Mouse (Mus musculus) limb, embryonic 14.5 days (tissue): Measurements from ENCODE around the gene Dock3. TPM values are rescaled to one million over a fixed set of nuclear protein-coding genes. Genes with fewer than 3 reads are reported as not detected.

Source experiments
- ATAC-seq: fragments of 200-750 bp; cut with Nextera tagmentation; 2 replicates; pipeline ENCODE4 v1.8.0; 2017; ENCODE audit warnings: low read depth, moderate number of reproducible peaks, moderate TSS enrichment; ENCODE audit not compliant: low FRiP score
- DNase-seq: peaks from one replicate; pipeline ENCODE4 v3.0.0-alpha.2; 2015; ENCODE audit warnings: low spot score
- H3K27ac ChIP-seq: fragments of 300-500 bp; sonication (generic); replicated peaks from 2 replicates; pipeline ENCODE4 v1.5.1; 2014; ENCODE audit warnings: low read depth, mild to moderate bottlenecking, low read length, moderate library complexity, mixed read lengths
- H3K27me3 ChIP-seq: fragments of 300-500 bp; sonication (generic); 2 replicates; pipeline ENCODE4 v1.6.1; 2014; ENCODE audit warnings: low read length, mixed read lengths; ENCODE audit not compliant: control insufficient read depth, insufficient read depth
- H3K36me3 ChIP-seq: fragments of 300-500 bp; sonication (generic); 2 replicates; pipeline ENCODE4 v1.6.1; 2014; ENCODE audit warnings: mild to moderate bottlenecking, low read length, moderate library complexity, mixed read lengths; ENCODE audit not compliant: control insufficient read depth, insufficient read depth
- H3K4me1 ChIP-seq: fragments of 300-500 bp; sonication (generic); 2 replicates; pipeline ENCODE4 v1.6.1; 2014; ENCODE audit warnings: antibody characterized with exemption, low read length, mixed read lengths; ENCODE audit not compliant: control insufficient read depth, insufficient read depth
- H3K4me2 ChIP-seq: fragments of 300-500 bp; sonication (generic); replicated peaks from 2 replicates; pipeline ENCODE4 v1.6.1; 2014; ENCODE audit warnings: low read depth, mild to moderate bottlenecking, low read length, moderate library complexity; ENCODE audit not compliant: severe bottlenecking
- H3K4me3 ChIP-seq: fragments of 300-500 bp; sonication (generic); replicated peaks from 2 replicates; pipeline ENCODE4 v1.5.1; 2014; ENCODE audit warnings: low read length
- H3K9ac ChIP-seq: fragments of 300-500 bp; sonication (generic); 2 replicates; pipeline ENCODE4 v1.6.1; 2014; ENCODE audit warnings: mild to moderate bottlenecking, low read depth, low read length, moderate library complexity; ENCODE audit not compliant: severe bottlenecking
- H3K9me3 ChIP-seq: fragments of 300-500 bp; sonication (generic); 2 replicates; pipeline ENCODE4 v1.6.1; 2016; ENCODE audit warnings: low read length; ENCODE audit not compliant: control insufficient read depth
- POLR2A ChIP-seq: fragments of 200-500 bp; IDR thresholded peaks from 2 replicates; pipeline ENCODE4 v1.8.0; 2012; ENCODE audit warnings: inconsistent platforms, mild to moderate bottlenecking, moderate library complexity, borderline replicate concordance; ENCODE audit not compliant: insufficient read depth, insufficient read length; ENCODE audit errors: extremely low read depth
- WGBS: fragments of 180-500 bp; shearing (Covaris S2); extraction: QIAGEN DNeasy Blood & Tissue Kit; methylation state at CpG from one replicate; pipeline ENCODE4 v1.1.7; 2014; 5-methylcytosine and 5-hydroxymethylcytosine counted together
- polyA plus RNA-seq, 2 experiments: library from polyadenylated mRNA; depleted of rRNA in 1 of 2; stranded (reverse) in 1 of 2; unstranded in 1 of 2; fragments of >200 nt; fragmentation: Nextera tagmentation in 1 of 2; extraction: Ambion mirVana in 1 of 2; gene quantifications; 2 replicates each; pipeline versions ENCODE4 v1.2.1 to v1.2.3; 2012 to 2014

Dock3 gene
- polyA plus RNA-seq, 2 experiments, result 1.2 to 1.3 TPM

- DNase-seq (no peak), ATAC-seq (no peak)
- no peak overlapping the region for H3K9ac ChIP-seq
- H3K4me3 ChIP-seq, result no peak overlapping the region
- H3K4me2 ChIP-seq, result no peak overlapping the region
- H3K36me3 ChIP-seq, result peaks cover 43% of the 10 kb centered on the region
- H3K27ac ChIP-seq, result no peak overlapping the region
- 76% methylated on average over 9 of the region's 9 CpGs for WGBS
- TF ChIP-seq POLR2A, result no peak
- no peaks in the 10 kb centered on the region for H3K27me3 ChIP-seq
- no peaks in the 10 kb centered on the region for H3K9me3 ChIP-seq
- peaks cover 24% of the 10 kb centered on the region for H3K4me1 ChIP-seq
These were observed 342.4 kb downstream of the Dock3 start for GRCm38 (mm10) chr9:106889321-106889720.

DNA sequence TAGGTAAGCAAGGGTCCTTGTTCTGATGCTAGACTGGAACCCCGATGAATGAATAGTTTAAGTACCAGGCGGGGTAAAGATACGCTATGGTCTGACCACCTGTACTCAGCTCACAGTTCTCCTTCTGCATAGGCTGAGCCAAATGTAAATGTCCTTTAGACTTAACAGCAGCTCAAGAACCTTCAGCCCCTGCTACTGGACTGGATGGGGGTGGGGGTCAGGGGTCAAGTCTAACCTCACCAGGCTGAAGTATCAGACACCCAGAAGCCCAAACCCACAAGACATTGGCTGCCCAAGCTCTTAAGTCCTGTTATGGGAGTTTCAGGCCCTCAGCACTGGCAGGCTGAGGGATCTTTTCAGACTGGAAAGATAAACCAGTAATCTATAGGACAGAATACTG, 343.4 kb downstream of the Dock3 start:
- peaks cover 32% of the 10 kb centered on the region for H3K4me1 ChIP-seq
- TF ChIP-seq POLR2A, result no peak
- H3K36me3 ChIP-seq, result peaks cover 50% of the 10 kb centered on the region
- no peak overlapping the region for H3K4me3 ChIP-seq
- H3K9me3 ChIP-seq, result no peaks in the 10 kb centered on the region
- H3K4me2 ChIP-seq, result no peak overlapping the region
- DNase-seq (no peak), ATAC-seq (no peak)
- H3K9ac ChIP-seq, result no peak overlapping the region
- H3K27ac ChIP-seq, result no peak overlapping the region
- WGBS, result 92% methylated on average over 3 of the region's 3 CpGs
- H3K27me3 ChIP-seq, result no peaks in the 10 kb centered on the region

- WGBS, result 3% methylated on average over 65 of the region's 101 CpGs
- TF ChIP-seq POLR2A, result no peak
- Histone ChIP-seq H3K9me3 (no peaks in the 10 kb centered on the region), H3K4me1 (peaks cover 34% of the 10 kb centered on the region), H3K36me3 (peaks cover 63% of the 10 kb centered on the region), H3K9ac (peak within 1 kb of the TSS; percentile 98), H3K27me3 (no peaks in the 10 kb centered on the region), H3K27ac (peak within 1 kb of the TSS; percentile 86), H3K4me3 (peak within 1 kb of the TSS; percentile 93), H3K4me2 (peak within 1 kb of the TSS; percentile 95)
- DNase-seq, result peak; percentile 99
- ATAC-seq, result peak; percentile 80
These were observed 344.6 kb downstream of the Dock3 start, which contains the start of gene Rbm15b for GRCm38 (mm10) chr9:106886828-106887702. Gene Rbm15b (minus strand): TSS chr9:106887428.

GRCm38 (mm10) chr9:106885901-106886731, 345.6 kb downstream of the Dock3 start:
- Histone ChIP-seq H3K9ac (peak overlapping the region; percentile 98), H3K4me2 (peak overlapping the region; percentile 95), H3K4me1 (peaks cover 34% of the 10 kb centered on the region), H3K27me3 (no peaks in the 10 kb centered on the region), H3K4me3 (peak overlapping the region; percentile 93), H3K36me3 (peaks cover 73% of the 10 kb centered on the region), H3K9me3 (no peaks in the 10 kb centered on the region), H3K27ac (peak overlapping the region; percentile 86)
- no peak for DNase-seq
- no peak for TF ChIP-seq POLR2A
- under 1% methylated on average over 67 of the region's 107 CpGs for WGBS
- ATAC-seq, result no peak
